Mouse (Mus musculus) gastrocnemius, adult 8-10 months (tissue): Measurements from ENCODE around the gene Ccdc113. TPM values are rescaled to one million over a fixed set of nuclear protein-coding genes. Genes with fewer than 3 reads are reported as not detected.

Experiments used
- DNase-seq, 2 experiments: peaks; one replicate each; pipeline ENCODE4 v3.0.0; 2022; ENCODE audit warnings: low spot score in 2 of 2
- total RNA-seq, 4 experiments: library from RNA; stranded (reverse); gene quantifications; 2 replicates each; pipeline ENCODE4 v1.2.4; 2022

Gene Ccdc113
- total RNA-seq, 4 experiments from 2014 or later = not detected

DNA sequence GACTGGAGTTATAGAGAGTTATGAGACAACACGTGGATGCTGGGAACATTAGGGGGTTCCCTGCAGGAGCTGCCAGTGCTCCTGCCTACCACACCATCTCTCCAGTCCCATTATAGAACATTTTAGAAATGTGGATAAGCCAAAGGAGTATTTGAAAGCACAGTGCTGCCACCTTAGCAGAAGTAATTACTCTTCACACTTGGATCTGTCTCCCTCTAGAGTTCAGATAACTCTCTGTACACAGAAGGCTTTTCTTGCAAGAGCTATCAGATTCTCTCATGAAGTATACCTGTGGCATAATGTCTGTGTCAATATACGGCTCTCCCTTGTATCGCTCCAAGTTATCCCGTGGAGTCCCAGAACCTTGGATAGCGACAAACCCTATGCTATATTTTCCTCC is 5.6 kb downstream of the Ccdc113 start:
- DNase-seq = no peak

DNA sequence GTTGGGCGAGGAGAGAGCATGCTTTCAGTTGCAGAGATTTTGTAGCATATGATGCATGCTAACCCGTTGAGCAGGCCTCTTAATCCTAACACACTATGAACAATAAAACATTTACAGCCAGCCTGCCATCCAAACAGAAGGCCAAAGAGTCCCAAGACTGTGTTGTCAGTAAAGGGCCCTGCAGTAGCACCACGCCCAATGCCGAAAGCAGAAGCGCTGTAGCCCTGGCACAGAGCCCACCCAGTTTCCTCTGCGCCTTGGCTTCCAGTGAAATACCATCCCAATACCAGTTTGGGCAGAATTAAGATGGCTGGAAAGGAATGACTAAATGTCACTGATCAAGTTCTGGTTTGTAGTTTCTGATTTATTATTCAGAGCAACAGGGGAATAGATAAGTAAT is 8.3 kb downstream of the Ccdc113 start:
- no peak for DNase-seq

DNA sequence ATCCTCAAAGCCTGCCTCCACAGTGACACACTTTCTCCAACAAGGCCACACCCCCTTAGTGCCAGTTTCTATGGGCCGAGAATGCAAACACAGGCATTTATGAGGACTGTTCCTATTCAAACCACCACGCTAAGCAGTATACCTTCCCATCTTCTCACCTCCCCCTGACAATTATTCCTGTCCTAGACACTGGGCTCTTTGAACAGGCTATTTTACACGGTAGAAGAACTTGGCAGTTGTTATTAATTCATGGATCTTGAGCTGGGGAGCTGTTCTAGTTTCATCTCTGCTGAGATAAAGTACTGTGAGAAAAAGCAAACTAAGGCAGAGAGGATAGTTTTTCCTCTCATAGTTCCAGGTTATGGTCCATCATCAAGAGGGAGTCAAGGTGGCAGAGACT is 9.2 kb downstream of the Ccdc113 start:
- no peak for DNase-seq

DNA sequence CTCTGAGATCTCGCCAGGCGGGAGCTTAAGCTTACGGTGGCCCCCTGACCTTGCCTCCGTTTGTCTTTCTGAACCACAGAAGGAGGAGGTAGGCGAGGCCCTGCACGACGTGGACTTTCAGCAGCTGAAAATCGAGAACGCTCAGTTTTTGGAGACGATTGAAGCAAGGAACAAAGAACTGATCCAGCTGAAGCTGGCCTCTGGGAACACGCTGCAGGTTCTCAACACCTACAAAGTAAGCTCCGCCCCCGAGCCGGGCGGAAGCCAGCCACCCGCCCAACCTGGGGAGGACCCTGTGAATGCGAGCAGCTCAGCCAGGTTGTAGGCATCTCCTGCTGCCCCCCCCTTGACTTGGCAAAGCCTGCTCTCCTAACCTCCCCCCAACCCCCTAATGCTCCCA is 11.9 kb downstream of the Ccdc113 start:
- DNase-seq = no peak

DNA sequence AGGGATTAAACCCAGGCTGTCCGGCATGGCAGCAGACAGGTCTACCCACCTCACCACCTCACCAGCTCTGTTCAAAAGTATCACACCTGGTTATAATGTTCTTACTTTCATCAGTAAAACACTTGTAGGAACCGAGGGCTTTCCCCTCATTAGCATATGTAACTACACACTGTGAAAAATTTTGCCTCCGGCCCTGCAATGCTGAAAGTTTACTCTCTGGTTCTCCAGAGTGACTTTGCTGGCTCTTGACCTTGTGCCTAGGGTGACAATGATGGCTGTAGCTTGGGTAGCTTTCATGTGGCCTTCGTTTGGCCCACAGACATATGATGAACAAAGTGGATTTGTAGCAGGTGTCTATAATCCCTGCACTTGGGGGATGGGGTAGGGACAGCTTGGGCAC is 13.1 kb downstream of the Ccdc113 start:
- no peak for DNase-seq

DNA sequence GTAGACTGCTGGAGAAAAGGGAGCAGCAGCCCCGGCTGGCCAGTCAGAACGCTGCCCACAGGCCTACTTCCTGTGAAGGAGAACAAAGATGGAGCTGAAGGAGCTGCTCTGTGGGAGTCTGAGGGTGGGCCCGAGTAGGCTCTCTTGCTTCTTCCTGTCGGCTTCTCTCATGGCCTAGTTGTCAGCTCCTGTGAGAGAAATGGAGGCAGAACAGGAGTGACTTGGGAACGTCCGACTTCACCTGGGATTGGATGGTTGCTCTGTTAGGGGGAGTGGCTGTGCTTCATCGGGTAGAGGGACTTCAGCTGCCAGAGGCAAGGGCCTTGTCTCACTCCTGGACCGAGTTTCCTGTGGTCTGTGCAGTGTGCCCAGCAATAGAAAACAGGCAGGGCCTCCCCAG is 14.0 kb downstream of the Ccdc113 start:
- DNase-seq = no peak

DNA sequence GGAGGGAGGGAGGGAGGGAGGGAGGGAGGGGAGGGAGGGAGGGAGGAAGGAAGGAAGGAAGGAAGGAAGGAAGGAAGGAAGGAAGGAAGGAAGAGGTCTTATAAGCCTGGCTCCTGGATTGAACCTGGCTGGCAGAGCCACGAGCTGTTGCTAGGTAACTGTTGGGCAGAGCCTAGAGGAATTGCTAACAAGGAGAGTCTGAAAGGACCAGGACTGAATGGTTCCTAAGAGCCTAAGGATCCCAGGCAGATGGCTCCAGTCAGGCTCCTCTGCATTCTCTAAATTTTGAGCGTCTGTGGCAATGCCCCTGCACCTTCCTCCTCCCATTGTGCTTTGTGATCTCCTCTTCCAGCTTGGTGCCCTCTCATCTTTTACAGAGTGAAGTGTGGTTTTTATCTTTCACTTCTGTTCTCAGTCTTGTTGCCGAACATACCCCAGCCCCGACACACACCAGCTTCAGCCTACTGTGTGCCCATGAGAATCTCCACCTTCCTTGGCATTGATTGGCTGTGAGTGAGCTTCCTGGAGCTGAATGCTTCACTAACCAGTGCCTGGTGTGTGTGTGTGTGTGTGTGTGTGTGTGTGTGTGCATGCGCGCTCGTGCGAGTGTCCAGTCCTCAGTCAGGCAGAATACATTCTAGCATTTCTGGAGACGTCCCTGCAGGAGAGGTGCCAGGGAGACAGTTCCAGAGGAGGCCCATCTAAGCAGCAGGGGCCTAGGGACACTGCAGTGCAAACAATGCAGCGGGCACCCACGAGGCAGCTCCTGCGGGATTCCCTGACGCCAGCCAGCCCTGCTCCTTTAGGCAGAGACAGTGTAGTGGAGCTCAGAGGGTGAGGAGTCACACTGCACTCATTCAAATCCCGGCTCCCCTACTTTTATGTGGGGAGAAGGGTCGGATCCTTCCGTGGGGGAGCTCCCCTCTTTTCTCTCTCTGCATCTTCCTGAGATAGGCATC is 16.3 kb downstream of the Ccdc113 start:
- no peak for DNase-seq

DNA sequence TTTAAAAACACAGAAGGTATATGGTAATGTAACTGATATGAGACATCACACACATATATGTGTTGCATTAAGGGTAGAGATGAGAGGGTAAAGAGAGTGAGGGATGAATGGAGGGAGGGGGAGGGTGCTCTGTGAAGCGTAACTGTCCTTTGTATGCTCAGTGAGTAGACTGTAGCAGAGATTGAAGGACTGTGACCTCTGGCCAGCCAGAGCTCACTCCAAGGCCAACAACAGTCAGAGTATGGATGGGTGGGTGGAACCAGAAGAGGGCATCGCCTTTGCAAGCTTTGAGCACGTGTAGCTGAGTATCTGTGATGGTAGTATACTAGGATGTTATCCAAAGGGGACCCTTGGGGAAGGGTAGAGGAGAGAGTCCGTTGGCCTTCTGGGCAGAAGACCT is 17.7 kb downstream of the Ccdc113 start:
- no peak for DNase-seq

DNA sequence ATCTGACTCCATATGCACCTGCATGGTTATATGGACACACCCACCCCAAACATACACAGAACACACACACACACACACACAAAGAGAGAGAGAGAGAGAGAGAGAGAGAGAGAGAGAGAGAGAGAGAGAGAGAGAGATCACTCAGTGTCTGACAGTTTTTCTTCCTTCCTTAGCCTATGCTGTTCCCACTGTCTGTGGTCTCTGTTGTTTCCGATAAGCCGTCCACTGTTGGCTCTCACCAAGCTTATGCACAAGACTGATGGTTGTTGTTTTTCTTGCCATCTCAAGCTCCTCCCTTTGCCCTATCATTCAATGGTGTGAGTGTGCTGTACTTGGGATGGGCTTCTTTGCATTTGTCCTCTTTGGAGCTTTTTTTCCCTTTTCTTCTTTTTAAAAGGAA is 22.1 kb downstream of the Ccdc113 start:
- DNase-seq = no peak

DNA sequence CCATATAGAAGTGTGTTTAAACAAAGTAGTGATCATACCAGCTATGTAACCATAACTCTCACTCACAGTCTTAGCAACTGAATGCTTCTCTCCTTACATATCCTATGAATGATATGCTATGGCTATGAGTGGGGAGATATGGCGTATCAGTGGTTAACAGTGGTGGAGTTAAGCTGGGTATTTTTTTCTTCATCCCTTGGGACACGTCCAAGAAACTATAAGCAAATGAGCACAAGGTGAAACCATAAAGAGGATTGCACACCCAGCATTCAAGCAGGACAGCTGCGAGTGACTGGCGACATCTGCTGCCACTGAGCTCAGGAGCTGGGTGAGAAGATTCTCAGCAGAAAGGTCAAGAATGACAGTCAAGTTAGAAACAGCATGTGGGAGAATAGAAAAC is 32.3 kb downstream of the Ccdc113 start:
- no peak for DNase-seq

DNA sequence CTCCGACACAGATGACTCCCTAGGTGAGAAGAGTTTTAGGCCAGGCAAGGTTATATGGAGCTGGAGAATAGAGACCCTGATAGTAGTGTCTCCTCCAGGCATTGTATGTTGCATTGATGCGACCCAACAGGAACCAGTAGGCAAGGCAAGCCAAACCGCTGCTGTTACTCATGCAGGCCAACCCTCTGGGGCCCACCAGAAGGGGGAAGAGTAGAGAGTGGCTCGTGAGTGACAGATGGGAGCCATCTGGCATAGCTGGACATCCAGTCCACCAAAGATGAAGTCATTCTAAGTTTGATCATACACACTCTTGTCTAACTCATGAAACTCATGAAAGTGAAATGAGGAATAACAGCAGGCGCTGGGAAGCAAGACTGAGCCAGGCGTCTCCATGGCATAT is 32.9 kb downstream of the Ccdc113 start:
- DNase-seq = no peak

DNA sequence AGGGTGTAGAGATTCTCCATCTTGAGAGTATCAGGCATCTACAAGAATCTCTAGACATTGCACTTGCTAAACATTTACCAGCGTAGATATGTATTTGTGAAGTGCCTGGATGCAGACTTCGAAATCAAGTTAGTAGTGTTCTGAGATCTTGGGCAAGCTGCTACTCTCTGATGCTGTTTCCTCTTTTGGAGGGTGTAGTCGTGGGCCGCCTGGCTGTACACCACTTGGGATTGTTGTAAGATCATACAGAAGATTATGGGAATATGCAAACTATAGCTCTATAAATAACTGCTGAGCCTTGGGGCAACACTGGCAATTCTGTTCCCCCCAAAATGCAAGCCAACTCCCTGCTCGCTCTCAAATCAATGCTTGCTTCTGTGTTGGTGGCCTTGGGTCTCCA is 39.3 kb downstream of the Ccdc113 start:
- no peak for DNase-seq

DNA sequence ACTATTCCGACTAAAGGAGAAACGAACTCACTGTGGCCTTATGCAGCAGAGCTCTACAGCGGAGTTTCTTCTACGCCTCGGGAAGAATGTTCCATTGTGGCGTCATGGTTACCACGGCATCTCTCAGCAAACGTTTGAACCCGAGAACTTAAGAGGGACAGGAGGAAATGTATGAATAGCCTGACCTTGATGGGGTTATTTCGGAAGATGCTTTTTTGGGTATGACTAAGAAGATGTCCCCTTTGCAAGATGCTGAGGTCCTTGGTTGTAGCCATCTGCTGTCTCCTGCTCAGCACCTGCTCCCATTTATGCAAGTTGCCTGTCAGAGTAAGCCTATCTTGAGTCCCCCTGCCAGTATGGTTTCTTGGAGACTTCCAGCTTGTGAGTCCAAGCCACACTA is 42.4 kb downstream of the Ccdc113 start, which contains the start of gene Prss54:
Prss54 (minus strand) TSS at position 101 of the 400 bp plus-strand sequence.
- no peak for DNase-seq

DNA sequence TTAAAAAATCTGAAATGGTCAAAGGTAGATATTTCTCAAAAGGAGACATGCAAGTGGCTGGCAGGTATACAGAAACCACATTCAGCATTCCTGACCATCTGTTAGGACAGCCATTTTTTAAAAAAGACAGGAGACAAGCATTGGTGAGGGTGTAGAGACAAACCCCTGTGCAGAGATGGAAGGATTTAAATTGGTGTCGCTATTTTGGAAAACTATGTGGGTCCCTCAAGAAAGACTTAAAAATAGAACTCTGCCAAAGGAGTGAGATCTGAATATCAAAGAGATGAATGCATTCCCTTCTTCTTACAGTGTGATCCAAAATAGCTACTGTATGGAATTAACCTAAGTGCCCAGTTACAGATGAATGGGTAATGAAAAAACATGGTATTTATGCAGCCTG is 53.5 kb downstream of the Ccdc113 start:
- no peak for DNase-seq

DNA sequence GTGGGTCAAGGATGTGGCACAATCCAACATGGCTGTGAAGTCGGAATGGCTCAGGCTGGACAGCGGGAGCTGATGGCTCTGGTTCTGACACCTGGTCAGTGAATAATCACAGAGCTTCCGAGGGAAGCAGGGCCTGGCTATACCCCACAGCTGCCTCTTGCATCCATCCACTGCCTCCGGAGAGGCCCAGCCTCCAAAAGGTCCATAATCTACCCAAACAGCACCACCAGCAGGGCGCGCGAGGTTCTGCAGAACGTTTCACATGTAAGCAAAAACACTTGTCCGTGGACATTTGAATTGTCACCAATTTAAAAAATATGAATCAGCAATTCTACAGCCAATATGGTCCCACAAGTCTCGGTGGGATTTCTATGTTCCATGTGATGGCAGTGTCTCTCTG is 55.4 kb downstream of the Ccdc113 start:
- DNase-seq = no peak

DNA sequence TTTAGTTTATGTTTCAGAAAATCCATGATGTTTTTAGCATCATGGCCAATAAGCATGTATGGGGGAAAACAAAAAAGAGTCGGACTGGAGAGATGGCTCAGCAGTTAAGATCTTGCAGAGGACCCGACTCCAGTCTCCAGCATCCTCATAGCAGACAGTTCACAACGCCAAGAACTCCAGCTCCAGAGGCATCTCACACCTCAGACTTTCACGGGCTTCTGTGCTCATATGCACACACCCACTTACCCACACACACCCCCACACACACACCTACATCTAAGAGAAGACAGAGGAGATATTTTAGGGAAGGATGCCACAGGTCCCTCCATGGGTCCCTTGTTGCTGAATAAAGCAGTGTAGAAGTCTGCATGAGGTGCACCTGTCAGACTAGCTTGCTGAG is 56.7 kb downstream of the Ccdc113 start:
- DNase-seq = no peak

DNA sequence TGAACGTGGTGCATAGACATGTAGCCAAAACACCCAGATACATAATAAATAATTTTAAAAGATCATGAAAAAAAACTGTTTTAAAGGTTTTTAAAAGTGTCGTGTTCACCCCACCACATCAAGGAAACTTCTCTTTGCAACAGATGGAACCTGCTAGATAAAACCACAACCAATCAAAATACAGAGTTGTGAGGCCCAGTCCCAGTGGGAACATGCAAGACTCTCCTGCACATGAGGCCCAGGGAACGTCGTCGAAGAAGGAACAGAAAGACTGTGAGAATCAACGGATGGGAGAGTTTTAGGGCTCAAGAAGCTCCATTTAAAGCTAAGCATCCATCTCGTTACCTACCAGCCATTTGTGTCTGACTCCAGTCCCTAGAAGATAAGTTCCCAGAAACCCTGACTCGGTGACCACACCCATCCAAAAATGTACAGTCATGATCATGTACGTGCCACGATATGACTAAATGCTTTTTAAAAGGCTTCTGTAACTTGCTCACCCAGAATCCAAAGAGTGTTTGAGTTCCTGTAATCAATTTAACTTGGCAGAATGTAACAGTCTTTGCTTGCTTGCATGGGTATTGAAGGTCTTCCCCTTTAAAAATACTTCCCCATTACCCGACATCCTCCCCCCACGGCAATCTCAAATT is 58.4 kb downstream of the Ccdc113 start:
- DNase-seq = no peak

DNA sequence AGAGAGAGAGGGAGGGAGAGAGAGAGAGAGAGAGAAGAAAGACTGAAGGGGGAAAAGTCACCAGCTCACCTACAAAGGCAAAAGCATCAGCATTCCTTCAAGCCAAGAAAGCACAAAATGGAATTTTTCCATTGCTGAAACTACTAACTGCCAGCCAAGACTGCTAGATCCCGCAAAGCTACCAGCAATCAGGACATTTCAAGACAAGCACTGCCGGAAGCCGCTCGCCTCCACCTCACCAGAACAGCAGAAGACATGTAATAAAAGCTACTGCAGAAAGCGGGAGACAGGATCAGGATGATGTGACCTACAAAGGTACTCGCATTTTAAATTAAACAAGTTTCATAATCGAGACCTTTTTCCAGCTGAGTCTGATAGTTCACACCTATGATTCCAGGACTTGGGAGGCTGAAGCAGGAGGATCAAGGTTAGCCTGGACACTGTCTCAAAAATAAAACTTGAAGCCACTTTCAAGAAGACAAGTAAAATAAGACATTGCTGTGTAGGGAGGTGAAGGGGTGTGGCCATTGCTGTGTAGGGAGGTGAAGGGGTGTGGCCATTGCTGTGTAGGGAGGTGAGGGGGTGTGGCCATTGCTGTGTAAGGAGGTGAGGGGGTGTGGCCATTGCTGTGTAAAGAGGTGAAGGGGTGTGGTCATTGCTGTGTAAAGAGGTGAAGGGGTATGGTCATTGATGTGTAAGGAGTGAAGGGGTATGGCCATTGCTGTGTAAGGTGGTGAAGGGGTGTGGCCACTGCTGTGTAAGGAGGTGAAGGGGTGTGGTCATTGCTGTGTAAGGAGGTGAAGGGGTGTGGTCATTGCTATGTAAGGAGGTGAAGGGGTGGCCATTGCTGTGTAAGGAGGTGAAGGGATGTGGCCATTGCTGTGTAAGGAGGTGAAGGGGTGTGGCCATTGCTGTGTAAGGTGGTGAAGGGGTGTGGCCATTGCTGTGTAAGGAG is 59.8 kb downstream of the Ccdc113 start:
- no peak for DNase-seq

DNA sequence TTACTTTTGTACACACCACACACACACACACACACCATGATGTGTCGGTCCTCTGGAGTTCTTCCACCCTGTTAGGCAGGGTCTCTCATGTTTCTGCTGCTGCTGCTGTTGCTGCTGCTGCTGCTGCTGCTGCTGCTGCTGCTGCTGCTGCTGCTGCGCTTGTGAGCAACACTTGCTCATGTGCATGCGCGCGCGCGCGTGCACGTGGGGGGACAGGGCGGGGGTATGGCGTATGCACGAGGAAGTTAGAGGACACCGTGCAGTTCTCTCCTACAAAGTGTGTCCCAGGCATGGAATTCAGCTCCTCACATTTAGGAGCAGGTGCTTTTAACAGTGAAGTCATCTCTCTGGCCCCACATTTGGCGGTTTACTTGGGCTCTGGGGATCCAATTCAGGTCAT is 61.2 kb downstream of the Ccdc113 start:
- DNase-seq = no peak

DNA sequence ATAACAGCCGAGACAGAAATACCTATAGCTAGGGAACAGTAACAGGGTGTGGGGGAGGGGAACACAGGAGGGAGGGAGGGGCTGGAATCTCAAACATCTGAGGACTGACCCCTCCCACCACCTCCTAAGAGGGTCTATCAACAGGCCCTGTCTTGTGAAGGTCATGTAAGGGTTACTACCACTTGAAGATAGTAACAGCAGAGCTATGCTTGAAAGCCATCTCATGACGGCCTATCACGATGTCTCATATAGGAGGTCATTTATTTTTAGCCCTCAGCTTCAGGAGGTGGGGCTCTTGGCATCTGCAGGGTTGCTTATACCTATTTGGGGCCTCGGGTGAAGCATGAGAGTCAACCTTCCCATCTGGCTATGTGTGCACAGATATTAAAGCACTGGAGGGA is 63.0 kb downstream of the Ccdc113 start:
- no peak for DNase-seq

DNA sequence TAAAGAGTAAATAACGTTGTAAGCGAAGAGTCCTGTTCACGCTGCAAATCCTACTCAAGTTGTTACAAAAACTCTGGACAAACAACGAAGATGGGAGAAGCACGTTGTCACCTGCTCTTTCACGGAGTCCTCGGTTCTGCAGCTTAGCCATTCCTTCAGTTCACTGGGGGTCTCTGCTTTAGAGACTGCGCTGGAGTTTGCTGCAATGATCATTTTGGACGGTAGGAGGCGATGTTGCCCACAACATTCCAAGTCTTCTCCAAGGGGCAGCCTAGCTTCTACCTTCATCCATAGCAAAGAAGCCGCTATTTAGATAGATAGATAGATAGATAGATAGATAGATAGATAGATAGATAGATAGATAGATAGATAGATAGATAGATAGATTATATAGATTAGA is 66.0 kb downstream of the Ccdc113 start:
- DNase-seq = no peak

DNA sequence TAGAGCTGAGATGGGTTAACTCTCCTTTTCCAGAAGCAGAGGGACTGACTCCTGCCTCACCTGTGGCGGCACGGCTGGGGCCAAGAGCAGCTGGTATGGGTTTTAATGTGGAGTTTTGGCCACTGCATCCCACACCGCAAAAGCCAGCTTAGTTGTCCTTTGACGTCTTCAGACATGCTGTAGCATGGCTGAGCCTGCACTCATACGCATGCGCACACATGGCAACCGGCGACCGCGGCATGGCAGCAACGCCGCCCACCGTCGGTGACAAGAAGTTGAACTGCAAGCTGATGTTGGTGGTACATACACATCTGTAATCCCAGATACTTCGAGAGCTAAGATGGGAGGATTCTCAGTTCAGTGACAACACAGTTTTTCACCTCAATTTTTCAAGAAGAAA is 67.4 kb downstream of the Ccdc113 start:
- DNase-seq = no peak
